Mouse (Mus musculus): ENCODE data around the gene Farp2. TPM values are rescaled to one million over a fixed set of nuclear protein-coding genes. Genes with fewer than 3 reads are reported as not detected.
"Not testable (repeated sequence)": the region's sequence is repeated elsewhere in the genome, so short reads cannot be mapped to it uniquely, and the experiment has no call there.

Gene Farp2
- total and polyA plus RNA-seq, 2 experiments from 2014 or later: 2.9 to 8.8 TPM

- H3K4me2 ChIP-seq (ENCODE audit: low read depth, low read length): no peak overlapping the region
- no peaks in the 10 kb centered on the region for H3K9me3 ChIP-seq (ENCODE audit: low read length)
- no peak overlapping the region for H3K4me3 ChIP-seq (ENCODE audit: low read length)
- no peaks in the 10 kb centered on the region for H3K36me3 ChIP-seq (ENCODE audit: insufficient read depth, low read length)
- H3K27me3 ChIP-seq (ENCODE audit: insufficient read depth, low read length): no peaks in the 10 kb centered on the region
- no peaks in the 10 kb centered on the region for H3K4me1 ChIP-seq (ENCODE audit: insufficient read depth, low read length)
- no peak for TF ChIP-seq CTCF (IDR thresholded peaks at IDR 0.05; ENCODE audit: low read depth)
- no peak overlapping the region for H3K27ac ChIP-seq
- ATAC-seq (no peak), DNase-seq (ENCODE audit: low spot score) (no peak)
- H3K9ac ChIP-seq (replicated peaks; ENCODE audit: low read length): no peak overlapping the region
- WGBS: 67% methylated on average over 7 of the region's 7 CpGs
These were observed 144.6 kb downstream of the Farp2 start for GRCm38 (mm10) chr1:93656325-93657024.

- TF ChIP-seq CTCF (IDR thresholded peaks at IDR 0.05; ENCODE audit: low read depth): no peak
- Histone ChIP-seq H3K9ac (replicated peaks; ENCODE audit: low read length) (no peak overlapping the region), H3K9me3 (ENCODE audit: low read length) (no peaks in the 10 kb centered on the region), H3K36me3 (ENCODE audit: insufficient read depth, low read length) (no peaks in the 10 kb centered on the region), H3K27me3 (ENCODE audit: insufficient read depth, low read length) (no peaks in the 10 kb centered on the region), H3K4me1 (ENCODE audit: insufficient read depth, low read length) (no peaks in the 10 kb centered on the region), H3K4me2 (ENCODE audit: low read depth, low read length) (no peak overlapping the region), H3K27ac (no peak overlapping the region), H3K4me3 (ENCODE audit: low read length) (no peak overlapping the region)
- DNase-seq (ENCODE audit: low spot score): no peak
- WGBS: 88% methylated on average over 5 of the region's 5 CpGs
- ATAC-seq: no peak
These were observed 145.1 kb downstream of the Farp2 start for GRCm38 (mm10) chr1:93657025-93657360.

GRCm38 (mm10) chr1:93658559-93658958 is 146.7 kb downstream of the Farp2 start, which contains the start of gene Stk25:
Stk25 (minus strand) TSS chr1:93658659.
- not testable (repeated sequence) for ATAC-seq; H3K9me3 ChIP-seq (ENCODE audit: low read length); H3K27ac ChIP-seq; H3K36me3 ChIP-seq (ENCODE audit: insufficient read depth, low read length); DNase-seq (ENCODE audit: low spot score); H3K4me3 ChIP-seq (ENCODE audit: low read length); H3K4me1 ChIP-seq (ENCODE audit: insufficient read depth, low read length); H3K9ac ChIP-seq (replicated peaks; ENCODE audit: low read length); H3K4me2 ChIP-seq (ENCODE audit: low read depth, low read length); H3K27me3 ChIP-seq (ENCODE audit: insufficient read depth, low read length)

- WGBS: 25% methylated on average over 13 of the region's 13 CpGs
- Histone ChIP-seq H3K4me2 (ENCODE audit: low read depth, low read length) (no peak overlapping the region), H3K36me3 (ENCODE audit: insufficient read depth, low read length) (no peaks in the 10 kb centered on the region), H3K27ac (0 out of 2 replicates have a peak overlapping the region, but pooled peaks have one; percentile 65), H3K27me3 (ENCODE audit: insufficient read depth, low read length) (no peaks in the 10 kb centered on the region), H3K9me3 (ENCODE audit: low read length) (no peaks in the 10 kb centered on the region), H3K4me3 (ENCODE audit: low read length) (no peak overlapping the region), H3K4me1 (ENCODE audit: insufficient read depth, low read length) (peaks cover 8% of the 10 kb centered on the region; the same call in 1 of the 2 replicates), H3K9ac (replicated peaks; ENCODE audit: low read length) (no peak overlapping the region)
- ATAC-seq (no peak), DNase-seq (ENCODE audit: low spot score) (no peak)
- TF ChIP-seq CTCF (IDR thresholded peaks at IDR 0.05; ENCODE audit: low read depth): no peak
These were observed 156.0 kb downstream of the Farp2 start for GRCm38 (mm10) chr1:93667760-93668400.

GRCm38 (mm10) chr1:93668791-93669548 is 157.1 kb downstream of the Farp2 start:
- Histone ChIP-seq H3K36me3 (ENCODE audit: insufficient read depth, low read length) (no peaks in the 10 kb centered on the region), H3K27me3 (ENCODE audit: insufficient read depth, low read length) (no peaks in the 10 kb centered on the region), H3K4me2 (ENCODE audit: low read depth, low read length) (peak overlapping the region; percentile 64), H3K27ac (peak overlapping the region; percentile 65; the same call in 1 of the 2 replicates), H3K9ac (replicated peaks; ENCODE audit: low read length) (peak overlapping the region; percentile 46), H3K4me1 (ENCODE audit: insufficient read depth, low read length) (peaks cover 8% of the 10 kb centered on the region; the same call in 1 of the 2 replicates), H3K4me3 (ENCODE audit: low read length) (peak overlapping the region; percentile 30), H3K9me3 (ENCODE audit: low read length) (no peaks in the 10 kb centered on the region)
- ATAC-seq: peak; percentile 93
- DNase-seq (ENCODE audit: low spot score): peak; percentile 88
- WGBS: 16% methylated on average over 17 of the region's 17 CpGs
- peak; percentile 78 for TF ChIP-seq CTCF (IDR thresholded peaks at IDR 0.05; ENCODE audit: low read depth)

- Histone ChIP-seq H3K4me3 (ENCODE audit: low read length) (no peak overlapping the region), H3K4me2 (ENCODE audit: low read depth, low read length) (no peak overlapping the region), H3K9ac (replicated peaks; ENCODE audit: low read length) (no peak overlapping the region), H3K36me3 (ENCODE audit: insufficient read depth, low read length) (no peaks in the 10 kb centered on the region), H3K4me1 (ENCODE audit: insufficient read depth, low read length) (peaks cover 8% of the 10 kb centered on the region; the same call in 1 of the 2 replicates), H3K9me3 (ENCODE audit: low read length) (no peaks in the 10 kb centered on the region), H3K27me3 (ENCODE audit: insufficient read depth, low read length) (no peaks in the 10 kb centered on the region), H3K27ac (no peak overlapping the region)
- ATAC-seq (no peak), DNase-seq (ENCODE audit: low spot score) (no peak)
- TF ChIP-seq CTCF (IDR thresholded peaks at IDR 0.05; ENCODE audit: low read depth): no peak
These were observed 158.1 kb downstream of the Farp2 start for GRCm38 (mm10) chr1:93669941-93670340.

Other genes starting within 250 kb of the Farp2 start
- 24.0 and 33.6 TPM in 2 replicates for gene Mterf4, start 206.2 kb upstream of the Farp2 start, total RNA-seq (2014; rRNA removed)
- 23.2 and 23.9 TPM in 2 replicates for gene Mterf4, start 206.2 kb upstream of the Farp2 start, polyA plus RNA-seq (2015; fragmentation: Nextera tagmentation; extraction: Ambion mirVana)
- 10.2 TPM in 2 replicates for gene Ppp1r7, start 169.2 kb upstream of the Farp2 start, total RNA-seq (2014; rRNA removed)
- gene Ppp1r7, start 169.2 kb upstream of the Farp2 start, polyA plus RNA-seq (2015; fragmentation: Nextera tagmentation; extraction: Ambion mirVana): 62.2 and 67.1 TPM in 2 replicates
- 8.4 and 15.0 TPM in 2 replicates for gene Pask, start 168.6 kb upstream of the Farp2 start, total RNA-seq (2014; rRNA removed)
- gene Pask, start 168.6 kb upstream of the Farp2 start, polyA plus RNA-seq (2015; fragmentation: Nextera tagmentation; extraction: Ambion mirVana): 3.6 and 3.9 TPM in 2 replicates
- 0.22 and 0.89 TPM in 2 replicates for gene Ano7, start 138.1 kb upstream of the Farp2 start, total RNA-seq (2014; rRNA removed)
- 1.9 and 2.3 TPM in 2 replicates for gene Ano7, start 138.1 kb upstream of the Farp2 start, polyA plus RNA-seq (2015; fragmentation: Nextera tagmentation; extraction: Ambion mirVana)
- gene Hdlbp, start 33.3 kb upstream of the Farp2 start, total RNA-seq (2014; rRNA removed): 66.0 and 114 TPM in 2 replicates
- 96.5 and 99.5 TPM in 2 replicates for gene Hdlbp, start 33.3 kb upstream of the Farp2 start, polyA plus RNA-seq (2015; fragmentation: Nextera tagmentation; extraction: Ambion mirVana)
- gene Stk25, start 146.6 kb downstream of the Farp2 start, total RNA-seq (2014; rRNA removed): 261 and 340 TPM in 2 replicates
- 309 and 328 TPM in 2 replicates for gene Stk25, start 146.6 kb downstream of the Farp2 start, polyA plus RNA-seq (2015; fragmentation: Nextera tagmentation; extraction: Ambion mirVana)
- 133 and 136 TPM in 2 replicates for gene Bok, start 173.6 kb downstream of the Farp2 start, total RNA-seq (2014; rRNA removed)
- gene Bok, start 173.6 kb downstream of the Farp2 start, polyA plus RNA-seq (2015; fragmentation: Nextera tagmentation; extraction: Ambion mirVana): 97.6 and 103 TPM in 2 replicates
- gene Atg4b, start 239.4 kb downstream of the Farp2 start, total RNA-seq (2014; rRNA removed): 51.1 and 75.8 TPM in 2 replicates
- 75.0 and 76.3 TPM in 2 replicates for gene Atg4b, start 239.4 kb downstream of the Farp2 start, polyA plus RNA-seq (2015; fragmentation: Nextera tagmentation; extraction: Ambion mirVana)
- 41.5 and 58.7 TPM in 2 replicates for gene Thap4, start 242.8 kb downstream of the Farp2 start, total RNA-seq (2014; rRNA removed)
- gene Thap4, start 242.8 kb downstream of the Farp2 start, polyA plus RNA-seq (2015; fragmentation: Nextera tagmentation; extraction: Ambion mirVana): 49.9 and 50.2 TPM in 2 replicates